Mouse (Mus musculus): ENCODE data around the gene Nmnat3. TPM values are rescaled to one million over a fixed set of nuclear protein-coding genes. Genes with fewer than 3 reads are reported as not detected.

The Nmnat3 gene
- total RNA-seq, 2 experiments from 2014 or later = 3.3 to 4.4 TPM

GRCm38 (mm10) chr9:98417919-98418318, 130.7 kb downstream of the Nmnat3 start:
- ATAC-seq (ENCODE audit: poor library complexity, severe bottlenecking) = no peak

GRCm38 (mm10) chr9:98418346-98418745, 131.1 kb downstream of the Nmnat3 start:
- ATAC-seq (ENCODE audit: poor library complexity, severe bottlenecking) = no peak

DNA sequence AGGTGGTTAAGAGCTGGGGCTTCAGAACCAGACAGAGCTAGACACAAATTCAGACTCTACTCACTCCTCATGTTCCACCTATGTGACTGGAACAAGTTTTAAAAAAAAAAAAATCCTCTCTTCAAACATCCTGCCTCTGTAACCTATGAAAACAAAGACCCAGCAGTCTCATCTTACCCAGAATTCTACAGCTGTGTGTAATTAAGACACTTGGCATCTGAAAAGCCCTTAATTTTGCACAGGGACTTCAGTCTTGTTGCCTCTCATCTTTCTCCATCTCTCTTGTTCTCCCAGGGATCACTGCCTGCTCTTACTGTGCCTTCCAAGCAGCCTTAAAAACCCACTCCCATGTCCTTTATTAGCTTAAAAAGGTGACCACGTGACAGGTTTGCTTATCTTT, 133.4 kb downstream of the Nmnat3 start:
- no peak for ATAC-seq (ENCODE audit: poor library complexity, severe bottlenecking)

GRCm38 (mm10) chr9:98421903-98422302, 134.7 kb downstream of the Nmnat3 start:
- no peak for ATAC-seq (ENCODE audit: poor library complexity, severe bottlenecking)

DNA sequence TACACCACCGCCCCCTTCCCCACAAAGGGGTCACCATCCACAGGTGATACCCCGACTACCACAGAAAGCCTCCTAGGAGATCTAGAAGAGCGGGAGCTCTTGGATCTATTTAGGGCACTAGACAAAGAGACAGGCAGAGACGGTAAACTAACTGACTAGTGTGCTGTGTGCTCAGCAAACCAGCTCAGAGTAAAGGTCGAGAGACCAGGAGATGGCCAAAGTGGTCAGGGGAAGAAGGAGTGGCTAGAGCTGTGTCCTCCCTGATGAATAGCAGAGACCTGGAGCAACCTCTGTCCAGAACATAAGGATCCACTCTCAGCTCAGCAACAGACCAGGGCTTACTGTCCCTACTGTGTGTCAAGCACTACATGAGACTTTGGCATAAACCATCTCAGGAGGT, 135.4 kb downstream of the Nmnat3 start, which contains the start of gene Rbp1:
Rbp1 (plus strand) TSS at position 306 of the 400 bp plus-strand sequence.
- no peak for ATAC-seq (ENCODE audit: poor library complexity, severe bottlenecking)

DNA sequence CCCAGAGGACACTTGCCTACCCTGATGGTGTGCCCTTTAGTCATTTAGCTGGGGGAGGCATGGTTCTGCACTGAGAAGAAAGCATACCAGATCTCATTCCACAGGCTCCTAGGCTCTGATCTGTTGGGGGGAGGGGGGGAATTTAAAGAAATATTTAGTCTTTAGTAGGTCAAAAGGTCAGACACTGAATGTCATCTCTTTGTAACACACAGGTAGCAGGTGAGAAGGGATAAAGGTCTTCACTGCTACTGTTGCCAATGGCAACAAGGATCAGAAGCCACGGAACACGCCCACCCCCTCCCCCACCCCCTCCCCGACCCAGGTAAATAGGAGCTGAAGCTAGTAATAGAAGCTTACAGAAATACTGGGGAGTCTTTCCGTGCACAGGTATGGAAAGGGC, 136.5 kb downstream of the Nmnat3 start:
- no peak for ATAC-seq (ENCODE audit: poor library complexity, severe bottlenecking)

DNA sequence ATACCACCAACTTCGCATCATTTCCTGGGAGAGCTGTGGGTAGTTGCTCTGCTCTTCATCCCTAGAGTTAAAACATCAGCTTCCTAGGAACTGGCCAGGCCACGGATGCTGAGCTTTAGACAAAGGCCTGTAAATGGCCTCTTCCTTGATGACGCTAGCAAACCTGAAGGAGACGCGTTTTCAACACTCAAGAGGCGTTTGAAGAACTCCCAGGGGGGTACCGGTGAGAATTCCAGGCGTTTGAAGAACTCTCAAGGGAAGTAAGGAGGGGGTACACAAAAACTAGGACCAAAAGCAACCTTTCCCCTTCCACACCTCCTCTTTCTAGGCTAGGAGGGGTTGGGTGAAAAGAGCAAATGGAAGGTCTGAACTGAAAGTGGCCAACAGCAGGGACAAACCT, 137.1 kb downstream of the Nmnat3 start:
- no peak for ATAC-seq (ENCODE audit: poor library complexity, severe bottlenecking)

DNA sequence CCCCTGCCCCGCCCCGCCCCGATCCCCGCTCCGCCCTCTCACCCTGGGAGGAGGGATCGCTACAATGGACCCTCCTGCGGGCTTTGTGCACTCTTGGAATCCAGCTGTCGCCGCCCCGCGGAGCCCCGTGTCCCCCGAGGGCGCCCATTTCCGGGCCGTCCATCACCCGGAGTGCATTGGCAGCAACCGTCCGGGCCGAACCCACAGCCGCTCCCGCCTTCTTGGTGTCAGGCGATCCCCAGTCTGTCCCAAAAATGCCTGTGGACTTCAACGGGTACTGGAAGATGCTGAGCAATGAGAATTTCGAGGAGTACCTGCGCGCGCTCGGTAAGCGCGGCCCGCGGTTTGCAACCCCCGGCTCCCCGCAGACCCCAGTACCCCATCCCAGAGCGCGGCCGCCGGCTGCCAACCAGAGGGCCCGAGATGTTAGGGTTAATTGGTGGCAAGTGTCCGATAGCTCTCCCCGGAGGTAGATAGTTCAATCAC, 137.5 kb downstream of the Nmnat3 start:
- ATAC-seq (ENCODE audit: poor library complexity, severe bottlenecking) = peak; percentile 51

- ATAC-seq (ENCODE audit: poor library complexity, severe bottlenecking) = no peak
Observed at GRCm38 (mm10) chr9:98425351-98425880, 138.2 kb downstream of the Nmnat3 start.

GRCm38 (mm10) chr9:98427906-98428517, 140.8 kb downstream of the Nmnat3 start:
- no peak for ATAC-seq (ENCODE audit: poor library complexity, severe bottlenecking)

- ATAC-seq (ENCODE audit: poor library complexity, severe bottlenecking) = no peak
Observed at GRCm38 (mm10) chr9:98428783-98429182, 141.5 kb downstream of the Nmnat3 start.

DNA sequence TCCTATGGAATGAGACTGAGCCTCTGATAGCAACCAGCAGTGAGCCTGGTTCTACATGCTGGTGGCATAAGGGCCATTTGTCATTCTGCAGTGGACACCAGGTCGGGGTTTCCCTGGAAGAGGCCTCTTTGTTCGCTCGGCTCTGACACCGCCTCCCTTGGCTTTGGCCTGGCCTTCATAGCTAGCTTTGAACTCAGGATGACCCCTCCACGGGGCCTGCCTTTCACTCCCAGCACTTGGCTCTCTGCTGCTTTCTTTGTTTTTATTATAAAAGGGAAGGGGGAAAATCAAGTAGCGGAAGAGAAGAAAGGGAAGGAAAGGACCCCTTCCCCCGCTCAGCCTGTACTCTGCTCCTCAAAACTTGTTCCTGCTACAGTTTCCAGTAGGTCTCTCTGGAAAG, 142.6 kb downstream of the Nmnat3 start:
- ATAC-seq (ENCODE audit: poor library complexity, severe bottlenecking) = no peak

DNA sequence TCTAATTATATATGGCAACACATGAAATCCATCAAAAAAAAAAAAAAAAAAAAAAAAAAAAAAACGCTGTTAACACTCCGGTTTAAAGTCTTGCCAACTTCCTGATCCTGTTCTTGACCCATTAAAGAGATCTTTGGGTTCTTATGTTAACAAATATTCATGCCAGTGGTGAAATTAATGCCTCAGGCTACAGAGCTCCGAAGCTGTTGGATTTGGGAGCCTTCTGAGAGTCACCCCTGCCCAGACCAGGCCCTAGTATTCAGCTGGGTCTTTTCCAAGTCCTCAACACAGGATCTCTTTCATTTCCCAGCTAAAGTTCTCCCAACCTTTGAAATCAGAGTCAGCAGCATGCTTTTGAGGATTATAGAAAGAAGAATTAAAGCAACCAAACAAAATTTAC, 143.3 kb downstream of the Nmnat3 start:
- ATAC-seq (ENCODE audit: poor library complexity, severe bottlenecking) = no peak

- ATAC-seq (ENCODE audit: poor library complexity, severe bottlenecking) = no peak
Observed at GRCm38 (mm10) chr9:98433021-98433420, 145.8 kb downstream of the Nmnat3 start.

GRCm38 (mm10) chr9:98433956-98434588, 146.8 kb downstream of the Nmnat3 start:
- no peak for ATAC-seq (ENCODE audit: poor library complexity, severe bottlenecking)

DNA sequence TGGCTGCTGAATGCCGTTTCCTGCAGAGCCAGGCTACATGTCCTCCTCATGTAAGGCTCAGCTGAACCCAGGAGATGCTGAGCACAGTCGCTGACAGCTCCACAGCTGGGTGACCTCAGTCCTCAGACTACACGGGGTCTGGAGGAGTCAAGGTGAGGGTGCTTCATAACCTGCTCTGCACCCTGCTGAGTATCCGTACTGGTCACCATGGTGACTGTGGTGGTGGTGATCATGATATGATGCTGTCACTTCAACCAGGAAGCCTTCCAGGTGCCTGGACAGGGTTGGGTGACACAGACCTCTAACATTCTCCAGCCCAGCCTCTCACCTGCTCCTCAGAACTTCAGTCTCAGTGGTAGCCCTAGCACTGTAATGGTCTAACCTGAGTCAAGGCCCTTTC, 150.6 kb downstream of the Nmnat3 start:
- ATAC-seq (ENCODE audit: poor library complexity, severe bottlenecking) = no peak

GRCm38 (mm10) chr9:98439091-98439490, 151.9 kb downstream of the Nmnat3 start:
- ATAC-seq (ENCODE audit: poor library complexity, severe bottlenecking) = no peak

GRCm38 (mm10) chr9:98442638-98443037, 155.4 kb downstream of the Nmnat3 start:
- ATAC-seq (ENCODE audit: poor library complexity, severe bottlenecking) = no peak

DNA sequence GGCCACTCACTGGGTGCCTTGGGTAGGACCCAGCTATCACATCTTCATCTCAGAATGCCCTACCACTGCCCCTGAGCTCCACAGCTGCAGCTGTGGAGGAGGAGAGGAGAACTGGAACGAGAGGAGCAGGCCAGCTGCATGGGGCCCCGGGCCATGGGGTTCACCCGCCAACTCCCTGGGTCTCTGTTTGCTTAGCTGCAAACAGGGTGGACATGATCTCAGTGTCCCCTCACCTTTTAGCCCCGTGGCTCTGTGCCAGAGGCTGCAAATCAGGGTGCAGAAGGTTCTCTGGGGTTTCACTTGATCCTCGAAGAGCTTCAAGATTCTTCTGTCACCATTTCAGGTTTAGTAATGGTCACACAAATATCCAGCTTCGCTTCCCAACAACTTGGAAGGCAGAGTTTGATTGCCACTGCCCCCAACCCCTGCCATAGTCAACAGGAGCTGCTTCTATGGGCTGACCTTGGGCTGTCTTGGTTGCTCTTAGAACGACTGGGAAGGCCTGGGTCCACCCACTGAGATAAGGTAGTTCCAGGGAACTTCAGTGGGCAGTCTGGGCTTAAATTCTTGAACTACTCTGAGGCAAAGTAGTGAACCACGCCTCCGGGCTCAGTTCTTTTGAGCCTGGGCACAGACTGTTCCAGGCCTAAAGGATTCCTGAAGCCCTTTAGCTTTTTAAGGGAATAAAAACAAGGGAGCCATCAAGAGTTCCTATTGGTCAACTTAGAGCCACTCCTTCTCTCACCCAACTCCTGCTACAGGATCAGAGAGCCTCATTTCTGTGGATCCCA, 158.3 kb downstream of the Nmnat3 start:
- ATAC-seq (ENCODE audit: poor library complexity, severe bottlenecking) = no peak

DNA sequence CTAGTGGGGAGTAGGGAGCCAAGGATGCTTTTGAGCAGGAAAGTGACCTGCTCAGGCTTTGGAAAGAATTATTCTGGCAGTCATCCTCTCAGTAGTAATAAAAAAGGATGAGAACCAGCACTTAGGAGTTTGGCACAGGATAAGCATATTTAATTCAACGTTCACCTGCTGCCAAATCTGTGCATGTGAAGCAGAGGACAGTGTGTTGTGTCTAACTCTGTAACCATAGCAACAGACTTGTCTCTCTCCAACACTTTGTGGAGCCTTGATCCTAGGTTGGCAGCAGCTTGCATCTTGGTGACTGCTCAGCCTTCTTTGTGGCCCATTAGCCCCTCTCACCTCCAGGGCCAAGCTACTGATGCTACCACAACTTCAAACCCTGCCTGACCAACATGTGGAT, 163.7 kb downstream of the Nmnat3 start:
- ATAC-seq (ENCODE audit: poor library complexity, severe bottlenecking) = no peak

GRCm38 (mm10) chr9:98466709-98467108, 179.5 kb downstream of the Nmnat3 start:
- no peak for ATAC-seq (ENCODE audit: poor library complexity, severe bottlenecking)
